Mouse (Mus musculus): ENCODE data around the gene Btd.

- TF ChIP-seq EP300 (IDR thresholded peaks at IDR 0.05; ENCODE audit: insufficient read depth, low read depth, low read length) = 0 out of 2 replicates have a peak, but pooled peaks have one; percentile 12
- TF ChIP-seq CTCF (IDR thresholded peaks at IDR 0.05; ENCODE audit: low read depth, low read length) = no peak
Observed at GRCm38 (mm10) chr14:31640890-31641505, at the start of gene Btd, which contains the start of gene Hacl1.
